Mouse (Mus musculus): ENCODE results near the gene Prkag2. TPM values are rescaled to one million over a fixed set of nuclear protein-coding genes. Genes with fewer than 3 reads are reported as not detected.
A peak's percentile ranks its signal among the peaks of the same experiment; 100 is the strongest.

Gene Prkag2
- polyA plus RNA-seq, 1 experiment from 2014 or later = 52.2 TPM

- no peak overlapping the region for H3K4me3 ChIP-seq (replicated peaks)
- no peaks in the 10 kb centered on the region for H3K27me3 ChIP-seq (replicated peaks)
- no peak overlapping the region for H3K27ac ChIP-seq
- no peak for ATAC-seq
- no peak overlapping the region for H3K9ac ChIP-seq
- H3K4me2 ChIP-seq (replicated peaks) = no peak overlapping the region
- no peaks in the 10 kb centered on the region for H3K36me3 ChIP-seq
- 73% methylated on average over 11 of the region's 11 CpGs for WGBS
- no peaks in the 10 kb centered on the region for H3K9me3 ChIP-seq
- 0 out of 2 replicates have a peak, but pooled peaks cover 5% of the 10 kb centered on the region for H3K4me1 ChIP-seq (replicated peaks)
Measured at GRCm38 (mm10) chr5:24892461-24892860, 208.0 kb downstream of the Prkag2 start.

GRCm38 (mm10) chr5:24889860-24890259, 210.6 kb downstream of the Prkag2 start:
- Histone ChIP-seq H3K27ac (no peak overlapping the region), H3K36me3 (peaks cover 4% of the 10 kb centered on the region), H3K9me3 (no peaks in the 10 kb centered on the region), H3K4me2 (replicated peaks) (no peak overlapping the region), H3K27me3 (replicated peaks) (no peaks in the 10 kb centered on the region), H3K9ac (no peak overlapping the region), H3K4me3 (replicated peaks) (no peak overlapping the region), H3K4me1 (replicated peaks) (0 out of 2 replicates have a peak, but pooled peaks cover 5% of the 10 kb centered on the region)
- WGBS = 69% methylated on average over 9 of the region's 9 CpGs
- no peak for ATAC-seq

- Histone ChIP-seq H3K4me2 (replicated peaks) (no peak overlapping the region), H3K27me3 (replicated peaks) (no peaks in the 10 kb centered on the region), H3K4me3 (replicated peaks) (no peak overlapping the region), H3K9me3 (no peaks in the 10 kb centered on the region), H3K36me3 (peaks cover 6% of the 10 kb centered on the region), H3K27ac (no peak overlapping the region), H3K4me1 (replicated peaks) (no peaks in the 10 kb centered on the region), H3K9ac (no peak overlapping the region)
- no peak for ATAC-seq
- WGBS = 88% methylated on average over 11 of the region's 11 CpGs
Measured at GRCm38 (mm10) chr5:24888874-24889591, 211.4 kb downstream of the Prkag2 start.

- WGBS = 74% methylated on average over 8 of the region's 8 CpGs
Measured at GRCm38 (mm10) chr5:24887271-24887670, 213.2 kb downstream of the Prkag2 start.

GRCm38 (mm10) chr5:24878713-24879112, 221.7 kb downstream of the Prkag2 start:
- no peak overlapping the region for H3K9ac ChIP-seq
- WGBS = 60% methylated on average over 4 of the region's 4 CpGs
- H3K4me3 ChIP-seq (replicated peaks) = no peak overlapping the region
- no peaks in the 10 kb centered on the region for H3K27me3 ChIP-seq (replicated peaks)
- no peak overlapping the region for H3K4me2 ChIP-seq (replicated peaks)
- no peak overlapping the region; the same call in 1 of the 2 replicates for H3K27ac ChIP-seq
- peaks cover 7% of the 10 kb centered on the region; the same call in 1 of the 2 replicates for H3K36me3 ChIP-seq
- peak; percentile 62; the same call in 1 of the 2 replicates for ATAC-seq
- no peaks in the 10 kb centered on the region for H3K4me1 ChIP-seq (replicated peaks)
- H3K9me3 ChIP-seq = no peaks in the 10 kb centered on the region

More at GRCm38 (mm10) chr5:24887271-24887670, 213.2 kb downstream of the Prkag2 start:
- Histone ChIP-seq H3K4me2 (replicated peaks) (no peak overlapping the region), H3K4me3 (replicated peaks) (no peak overlapping the region), H3K4me1 (replicated peaks) (no peaks in the 10 kb centered on the region), H3K27me3 (replicated peaks) (no peaks in the 10 kb centered on the region), H3K27ac (no peak overlapping the region), H3K9ac (no peak overlapping the region), H3K9me3 (no peaks in the 10 kb centered on the region), H3K36me3 (peaks cover 6% of the 10 kb centered on the region)
- no peak for ATAC-seq

- no peak overlapping the region for H3K9ac ChIP-seq
- H3K36me3 ChIP-seq = peaks cover 7% of the 10 kb centered on the region; the same call in 1 of the 2 replicates
- H3K4me2 ChIP-seq (replicated peaks) = no peak overlapping the region
- no peaks in the 10 kb centered on the region for H3K9me3 ChIP-seq
- WGBS = 58% methylated on average over 11 of the region's 11 CpGs
- peak overlapping the region; percentile 29; the same call in 1 of the 2 replicates for H3K27ac ChIP-seq
- no peaks in the 10 kb centered on the region for H3K4me1 ChIP-seq (replicated peaks)
- ATAC-seq = no peak
- H3K27me3 ChIP-seq (replicated peaks) = no peaks in the 10 kb centered on the region
- H3K4me3 ChIP-seq (replicated peaks) = no peak overlapping the region
Measured at GRCm38 (mm10) chr5:24877836-24878624, 222.4 kb downstream of the Prkag2 start.

- WGBS = 85% methylated on average over 9 of the region's 9 CpGs
- no peak overlapping the region for H3K27ac ChIP-seq
- no peak overlapping the region for H3K9ac ChIP-seq
- no peaks in the 10 kb centered on the region for H3K27me3 ChIP-seq (replicated peaks)
- H3K4me1 ChIP-seq (replicated peaks) = no peaks in the 10 kb centered on the region
- no peak for ATAC-seq
- H3K4me2 ChIP-seq (replicated peaks) = no peak overlapping the region
- H3K9me3 ChIP-seq = no peaks in the 10 kb centered on the region
- H3K4me3 ChIP-seq (replicated peaks) = no peak overlapping the region
- peaks cover 7% of the 10 kb centered on the region; the same call in 1 of the 2 replicates for H3K36me3 ChIP-seq
Measured at GRCm38 (mm10) chr5:24876653-24877052, 223.8 kb downstream of the Prkag2 start.

- no peak for ATAC-seq
- Histone ChIP-seq H3K27me3 (replicated peaks) (no peaks in the 10 kb centered on the region), H3K9ac (no peak overlapping the region), H3K4me2 (replicated peaks) (no peak overlapping the region), H3K4me3 (replicated peaks) (no peak overlapping the region), H3K27ac (no peak overlapping the region), H3K36me3 (peaks cover 7% of the 10 kb centered on the region; the same call in 1 of the 2 replicates), H3K4me1 (replicated peaks) (no peaks in the 10 kb centered on the region), H3K9me3 (no peaks in the 10 kb centered on the region)
- WGBS = 87% methylated on average over 4 of the region's 4 CpGs
Measured at GRCm38 (mm10) chr5:24874111-24874510, 226.3 kb downstream of the Prkag2 start.

GRCm38 (mm10) chr5:24873221-24873620, 227.2 kb downstream of the Prkag2 start:
- Histone ChIP-seq H3K27me3 (replicated peaks) (no peaks in the 10 kb centered on the region), H3K4me2 (replicated peaks) (no peak overlapping the region), H3K27ac (no peak overlapping the region), H3K9ac (no peak overlapping the region), H3K36me3 (peaks cover 7% of the 10 kb centered on the region; the same call in 1 of the 2 replicates), H3K9me3 (no peaks in the 10 kb centered on the region), H3K4me1 (replicated peaks) (no peaks in the 10 kb centered on the region), H3K4me3 (replicated peaks) (no peak overlapping the region)
- WGBS = 68% methylated on average over 6 of the region's 6 CpGs
- no peak for ATAC-seq

- Histone ChIP-seq H3K4me1 (replicated peaks) (no peaks in the 10 kb centered on the region), H3K4me3 (replicated peaks) (no peak overlapping the region), H3K27me3 (replicated peaks) (no peaks in the 10 kb centered on the region), H3K9me3 (0 out of 2 replicates have a peak, but pooled peaks cover 4% of the 10 kb centered on the region), H3K4me2 (replicated peaks) (no peak overlapping the region), H3K36me3 (peaks cover 9% of the 10 kb centered on the region), H3K27ac (no peak overlapping the region), H3K9ac (no peak overlapping the region)
- WGBS = 79% methylated on average over 12 of the region's 12 CpGs
- no peak for ATAC-seq
Measured at GRCm38 (mm10) chr5:24871276-24871675, 229.2 kb downstream of the Prkag2 start.

- Histone ChIP-seq H3K27ac (no peak overlapping the region), H3K36me3 (peaks cover 7% of the 10 kb centered on the region; the same call in 1 of the 2 replicates), H3K4me1 (replicated peaks) (no peaks in the 10 kb centered on the region), H3K4me2 (replicated peaks) (no peak overlapping the region), H3K4me3 (replicated peaks) (no peak overlapping the region), H3K27me3 (replicated peaks) (no peaks in the 10 kb centered on the region), H3K9ac (no peak overlapping the region), H3K9me3 (0 out of 2 replicates have a peak, but pooled peaks cover 4% of the 10 kb centered on the region)
- ATAC-seq = peak; percentile 45; the same call in 1 of the 2 replicates
- 73% methylated on average over 11 of the region's 11 CpGs for WGBS
Measured at GRCm38 (mm10) chr5:24869796-24870289, 230.6 kb downstream of the Prkag2 start.

GRCm38 (mm10) chr5:24863804-24864203, 236.6 kb downstream of the Prkag2 start:
- 72% methylated on average over 12 of the region's 12 CpGs for WGBS
- Histone ChIP-seq H3K4me3 (replicated peaks) (no peak overlapping the region), H3K4me1 (replicated peaks) (no peaks in the 10 kb centered on the region), H3K27me3 (replicated peaks) (no peaks in the 10 kb centered on the region), H3K9ac (no peak overlapping the region), H3K27ac (no peak overlapping the region), H3K36me3 (peaks cover 11% of the 10 kb centered on the region; the same call in 1 of the 2 replicates), H3K9me3 (0 out of 2 replicates have a peak, but pooled peaks cover 4% of the 10 kb centered on the region), H3K4me2 (replicated peaks) (no peak overlapping the region)
- no peak for ATAC-seq
